Mouse (Mus musculus) bone marrow, adult 2 months (tissue): ENCODE measurements around the gene 2810408A11Rik.

Experiments
- CTCF ChIP-seq: fragments of 200-500 bp; IDR thresholded peaks from 2 replicates; pipeline ENCODE4 v1.5.1; 2011; ENCODE audit warnings: low read length, control low read depth; ENCODE audit not compliant: control insufficient read depth, insufficient read depth
- POLR2A ChIP-seq: fragments of 200-500 bp; IDR thresholded peaks from 2 replicates; pipeline ENCODE4 v1.6.1; 2011; ENCODE audit warnings: low read depth, mild to moderate bottlenecking, control low read depth, low read length, borderline replicate concordance; ENCODE audit not compliant: control insufficient read depth

GRCm38 (mm10) chr11:69927501-69927900, 26.7 kb upstream of the 2810408A11Rik start:
- TF ChIP-seq CTCF (no peak), POLR2A (no peak)
